Mouse (Mus musculus): ENCODE data around the gene Adgrf4.

- TF ChIP-seq POLR2A (IDR thresholded peaks at IDR 0.05; ENCODE audit: low read depth, low read length) (no peak), CTCF (IDR thresholded peaks at IDR 0.05; ENCODE audit: extremely low read depth, insufficient read length, insufficient replicate concordance, low read depth, low read length) (no peak)
Observed at GRCm38 (mm10) chr17:42738794-42739193, 46.7 kb upstream of the Adgrf4 start.
